Mouse (Mus musculus) cerebral cortex, adult 2 months (tissue): Measurements from ENCODE around the gene Il2rg.

Source experiments
- WGBS: fragments of 180-500 bp; shearing (Covaris S2); methylation state at CpG from one replicate; pipeline ENCODE4 v1.1.7; 2018; 5-methylcytosine and 5-hydroxymethylcytosine counted together

Il2rg gene

GRCm38 (mm10) chrX:101268025-101268754, at the start of gene Il2rg:
Gene Il2rg, minus strand, starts transcription at chrX:101268255.
- 71% methylated on average over 5 of the region's 5 CpGs for WGBS

GRCm38 (mm10) chrX:101313625-101314359, 45.7 kb upstream of the Il2rg start:
- WGBS: 16% methylated on average over 6 of the region's 6 CpGs

GRCm38 (mm10) chrX:101309299-101309698, 41.2 kb upstream of the Il2rg start:
- WGBS: 48% methylated on average over 5 of the region's 5 CpGs

GRCm38 (mm10) chrX:101304646-101305045, 36.6 kb upstream of the Il2rg start:
- 33% methylated on average over 2 of the region's 2 CpGs for WGBS

GRCm38 (mm10) chrX:101301654-101302053, 33.6 kb upstream of the Il2rg start:
- 20% methylated on average over 9 of the region's 9 CpGs for WGBS

GRCm38 (mm10) chrX:101300427-101301030, 32.5 kb upstream of the Il2rg start:
- WGBS: 11% methylated on average over 13 of the region's 13 CpGs

- 5% methylated on average over 7 of the region's 13 CpGs for WGBS
Observed at GRCm38 (mm10) chrX:101299473-101300426, 31.7 kb upstream of the Il2rg start.

GRCm38 (mm10) chrX:101299055-101299454, 31.0 kb upstream of the Il2rg start, which contains the start of gene Nlgn3:
Gene Nlgn3, plus strand, starts transcription at chrX:101299168.
- 0% methylated on average over 13 of the region's 24 CpGs for WGBS

- 87% methylated on average over 10 of the region's 10 CpGs for WGBS
Observed at GRCm38 (mm10) chrX:101290111-101290510, 22.1 kb upstream of the Il2rg start.

GRCm38 (mm10) chrX:101289037-101289436, 21.0 kb upstream of the Il2rg start:
- 98% methylated on average over 7 of the region's 7 CpGs for WGBS

GRCm38 (mm10) chrX:101288432-101288831, 20.4 kb upstream of the Il2rg start:
- 89% methylated on average over 6 of the region's 6 CpGs for WGBS

- 96% methylated on average over 3 of the region's 3 CpGs for WGBS
Observed at GRCm38 (mm10) chrX:101287543-101287942, 19.5 kb upstream of the Il2rg start.

- WGBS: 94% methylated on average over 14 of the region's 14 CpGs
Observed at GRCm38 (mm10) chrX:101285953-101286670, 18.1 kb upstream of the Il2rg start.

GRCm38 (mm10) chrX:101285534-101285933, 17.5 kb upstream of the Il2rg start:
- 16% methylated on average over 6 of the region's 6 CpGs for WGBS

- whole genome bisulfite sequencing: 85% methylated on average over 6 of the region's 6 CpGs
Observed at GRCm38 (mm10) chrX:101282813-101283212, 14.8 kb upstream of the Il2rg start.

GRCm38 (mm10) chrX:101273875-101274738, 6.1 kb upstream of the Il2rg start, which contains the start of gene Med12:
Gene Med12, plus strand, starts transcription at chrX:101274030.
- WGBS: 5% methylated on average over 52 of the region's 54 CpGs

- 18% methylated on average over 6 of the region's 6 CpGs for WGBS
Observed at GRCm38 (mm10) chrX:101273410-101273809, 5.4 kb upstream of the Il2rg start.

GRCm38 (mm10) chrX:101268755-101269124, 685 bp upstream of the Il2rg start, which contains the start of gene Gm20489:
Gene Gm20489, minus strand, starts transcription at chrX:101269023.
- 81% methylated on average over 3 of the region's 3 CpGs for WGBS

- WGBS: 96% methylated on average over 6 of the region's 6 CpGs
Observed at GRCm38 (mm10) chrX:101266631-101267030, 1.4 kb downstream of the Il2rg start.

GRCm38 (mm10) chrX:101263892-101264291, 4.2 kb downstream of the Il2rg start, which contains the start of gene Gm614:
Gene Gm614, minus strand, starts transcription at chrX:101263992.
- 82% methylated on average over 1 of the region's 1 CpGs for WGBS
